Mouse (Mus musculus): ENCODE measurements at regions not wholly inside any gene's neighbourhood (a gene's known extent, or its start where the extent isn't known, plus 50 kb on each side); places are given as distances from the start of the nearest gene placed in this dataset.

DNA sequence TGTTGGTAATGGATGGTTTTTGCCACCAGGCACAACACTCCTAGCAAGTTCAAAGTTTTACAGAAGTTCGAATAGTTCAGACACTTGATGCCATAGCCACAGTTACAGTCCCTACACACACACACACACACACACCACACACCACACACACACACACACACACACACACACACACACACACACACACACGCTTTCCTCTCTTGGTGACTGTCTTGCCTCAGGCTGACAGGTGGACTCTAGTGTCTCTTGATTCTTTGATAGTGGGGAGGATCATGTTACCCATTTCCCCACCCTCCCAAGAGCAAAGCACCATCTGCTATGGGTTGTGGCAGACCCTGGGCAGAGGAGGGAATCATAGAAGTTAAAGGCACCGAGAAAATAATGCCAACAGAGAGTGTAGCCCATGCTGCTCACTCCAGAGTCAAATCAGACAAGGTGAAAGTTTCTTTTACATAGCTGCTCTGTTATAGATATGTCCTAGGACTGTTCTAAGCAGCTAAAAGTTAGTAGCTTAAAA is 75.9 kb downstream of the Klhl25 start:
- H3K27me3 ChIP-seq = no peaks in the 10 kb centered on the region
- H3K4me3 ChIP-seq = no peak overlapping the region
- no peaks in the 10 kb centered on the region for H3K4me1 ChIP-seq
- H3K9ac ChIP-seq = no peak overlapping the region
- no peak overlapping the region for H3K4me2 ChIP-seq (replicated peaks)
- no peak for ATAC-seq (ENCODE audit: low FRiP score, low read depth)
- no peak overlapping the region for H3K27ac ChIP-seq
- H3K9me3 ChIP-seq = no peaks in the 10 kb centered on the region
- H3K36me3 ChIP-seq = no peaks in the 10 kb centered on the region
- 60% methylated on average over 3 of the region's 3 CpGs for WGBS

DNA sequence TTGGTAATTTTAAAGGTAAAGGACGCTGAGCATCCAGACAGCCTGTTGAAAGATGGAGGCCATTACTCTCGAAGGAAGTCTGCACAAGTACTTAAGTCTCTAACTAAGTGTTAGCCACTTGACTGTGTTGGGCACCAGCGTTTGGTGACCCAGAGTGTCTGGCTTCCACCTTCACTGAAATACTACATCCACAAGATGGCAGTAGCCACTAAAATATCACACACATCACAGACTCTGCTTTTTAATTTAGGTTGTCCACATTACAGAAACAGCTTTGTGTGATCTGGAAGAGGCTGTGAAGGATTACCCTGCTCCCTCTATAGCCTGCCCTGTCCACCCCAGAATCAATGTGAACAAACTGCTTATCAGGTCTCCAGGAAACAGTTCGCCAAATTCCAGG is 79.4 kb downstream of the Klhl25 start:
- Histone ChIP-seq H3K4me2 (replicated peaks) (no peak overlapping the region), H3K4me1 (no peaks in the 10 kb centered on the region), H3K9ac (no peak overlapping the region), H3K27ac (no peak overlapping the region), H3K4me3 (no peak overlapping the region), H3K27me3 (no peaks in the 10 kb centered on the region), H3K9me3 (no peaks in the 10 kb centered on the region), H3K36me3 (no peaks in the 10 kb centered on the region)
- 30% methylated on average over 4 of the region's 4 CpGs for WGBS
- ATAC-seq (ENCODE audit: low FRiP score, low read depth) = no peak

DNA sequence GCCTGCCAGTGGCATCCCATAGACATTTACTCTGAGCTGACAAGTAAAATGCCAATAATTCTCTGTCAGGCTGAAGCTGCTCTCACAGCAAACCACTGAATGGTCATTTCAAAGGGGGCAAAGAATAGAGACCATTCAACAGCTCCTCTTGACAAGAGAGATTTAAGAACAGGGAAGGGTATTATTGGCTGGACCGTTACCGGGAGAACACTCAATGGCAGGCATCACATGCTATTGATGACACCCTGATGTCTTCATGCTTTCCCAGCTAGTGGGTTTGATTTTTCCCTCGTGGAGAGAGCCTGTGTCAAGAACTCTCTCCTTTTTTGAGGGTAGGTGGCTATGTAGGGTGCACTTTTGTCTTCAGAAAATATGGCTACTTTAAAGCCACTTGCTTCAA is 95.7 kb downstream of the Klhl25 start:
- no peak overlapping the region for H3K4me3 ChIP-seq
- H3K27me3 ChIP-seq = no peaks in the 10 kb centered on the region
- no peaks in the 10 kb centered on the region for H3K36me3 ChIP-seq
- H3K9me3 ChIP-seq = no peaks in the 10 kb centered on the region
- no peak overlapping the region for H3K27ac ChIP-seq
- H3K4me2 ChIP-seq (replicated peaks) = no peak overlapping the region
- H3K4me1 ChIP-seq = no peaks in the 10 kb centered on the region
- ATAC-seq (ENCODE audit: low FRiP score, low read depth) = no peak
- no peak overlapping the region for H3K9ac ChIP-seq
- 67% methylated on average over 3 of the region's 3 CpGs for WGBS

DNA sequence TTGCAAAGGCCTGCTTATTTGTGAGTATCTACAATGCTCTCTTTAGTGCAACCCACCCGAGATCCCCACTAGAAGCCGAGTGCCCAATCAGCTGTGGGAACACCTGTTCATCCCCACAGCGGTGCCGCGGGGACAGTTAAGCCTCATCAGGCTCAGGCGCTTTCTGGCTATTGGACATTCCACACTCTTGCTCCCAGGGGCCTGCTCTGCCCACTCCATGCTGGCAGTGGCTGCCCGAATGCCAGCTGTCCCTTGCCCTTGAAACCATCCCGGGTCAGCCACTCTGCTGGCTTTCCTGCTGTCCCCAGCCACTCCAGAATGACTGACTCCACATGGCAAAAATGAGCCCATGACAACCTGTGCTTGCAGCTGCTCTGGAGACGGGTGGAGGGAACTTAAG is 107.6 kb downstream of the Klhl25 start:
- Histone ChIP-seq H3K4me1 (no peaks in the 10 kb centered on the region), H3K9ac (no peak overlapping the region), H3K9me3 (no peaks in the 10 kb centered on the region), H3K4me3 (no peak overlapping the region), H3K4me2 (replicated peaks) (no peak overlapping the region), H3K27me3 (no peaks in the 10 kb centered on the region), H3K36me3 (no peaks in the 10 kb centered on the region), H3K27ac (no peak overlapping the region)
- WGBS = 73% methylated on average over 9 of the region's 9 CpGs
- peak; percentile 77 for ATAC-seq (ENCODE audit: low FRiP score, low read depth)

DNA sequence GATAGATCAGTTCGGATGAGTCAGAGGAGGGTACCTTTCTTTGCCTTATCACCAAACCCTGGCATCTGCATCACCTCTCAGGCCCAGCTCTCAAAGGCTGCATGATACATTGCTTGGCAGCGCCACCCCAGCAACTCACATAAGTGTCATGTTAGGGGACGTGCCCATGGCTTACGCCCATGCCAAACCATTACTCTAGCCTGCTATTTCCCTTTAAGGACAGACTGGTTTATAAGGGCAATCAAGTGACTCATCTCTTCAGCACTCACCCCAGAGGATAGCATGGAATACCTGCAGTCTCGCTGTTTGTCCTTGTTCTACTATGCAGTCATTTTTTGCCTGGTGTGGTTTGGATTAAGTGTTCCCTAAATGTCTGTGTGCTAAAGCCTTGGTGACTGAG is 109.3 kb downstream of the Klhl25 start:
- no peaks in the 10 kb centered on the region for H3K9me3 ChIP-seq
- H3K4me2 ChIP-seq (replicated peaks) = no peak overlapping the region
- ATAC-seq (ENCODE audit: low FRiP score, low read depth) = no peak
- 78% methylated on average over 5 of the region's 5 CpGs for WGBS
- no peak overlapping the region for H3K4me3 ChIP-seq
- H3K36me3 ChIP-seq = no peaks in the 10 kb centered on the region
- no peak overlapping the region for H3K27ac ChIP-seq
- H3K4me1 ChIP-seq = no peaks in the 10 kb centered on the region
- no peak overlapping the region for H3K9ac ChIP-seq
- no peaks in the 10 kb centered on the region for H3K27me3 ChIP-seq

DNA sequence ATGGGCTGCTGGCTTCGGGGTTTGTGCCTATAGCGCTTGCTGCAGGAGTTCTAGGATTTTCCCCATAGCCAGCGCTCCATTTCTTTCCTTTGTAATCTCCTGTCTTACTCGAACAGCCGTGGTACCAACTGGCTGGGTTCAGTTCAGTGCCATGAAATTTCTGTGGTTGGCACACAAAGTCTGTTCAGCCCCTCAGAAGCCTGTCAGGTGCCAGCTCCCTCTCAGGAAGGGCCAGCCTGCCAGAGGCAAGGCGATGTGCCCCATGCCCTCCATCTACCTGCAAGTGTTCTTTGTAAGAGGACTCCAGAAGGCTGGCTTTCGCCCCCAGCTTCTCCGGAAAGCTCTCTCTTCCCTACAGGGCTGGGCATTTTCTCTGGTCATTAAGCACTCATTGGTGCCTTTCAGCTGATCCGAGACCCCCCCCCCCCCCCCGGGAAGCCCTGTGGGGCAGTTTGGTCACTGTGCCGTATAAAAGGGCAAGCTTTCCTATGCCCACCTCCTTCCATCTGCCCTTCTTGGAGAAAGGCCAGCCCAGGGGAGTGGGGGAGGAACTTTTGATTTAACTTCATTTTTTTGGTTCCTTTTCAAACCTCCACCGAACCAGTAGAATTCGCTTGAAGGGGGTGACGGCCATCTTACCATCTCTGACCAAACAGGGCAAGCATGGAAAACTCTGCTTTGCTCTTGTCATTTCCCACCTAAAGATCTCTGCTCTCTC is 112.0 kb downstream of the Klhl25 start:
- no peaks in the 10 kb centered on the region for H3K27me3 ChIP-seq
- no peak overlapping the region for H3K4me3 ChIP-seq
- no peak for ATAC-seq (ENCODE audit: low FRiP score, low read depth)
- no peak overlapping the region for H3K4me2 ChIP-seq (replicated peaks)
- H3K4me1 ChIP-seq = no peaks in the 10 kb centered on the region
- H3K9me3 ChIP-seq = no peaks in the 10 kb centered on the region
- WGBS = 90% methylated on average over 14 of the region's 14 CpGs
- H3K9ac ChIP-seq = no peak overlapping the region
- no peak overlapping the region for H3K27ac ChIP-seq
- H3K36me3 ChIP-seq = no peaks in the 10 kb centered on the region

DNA sequence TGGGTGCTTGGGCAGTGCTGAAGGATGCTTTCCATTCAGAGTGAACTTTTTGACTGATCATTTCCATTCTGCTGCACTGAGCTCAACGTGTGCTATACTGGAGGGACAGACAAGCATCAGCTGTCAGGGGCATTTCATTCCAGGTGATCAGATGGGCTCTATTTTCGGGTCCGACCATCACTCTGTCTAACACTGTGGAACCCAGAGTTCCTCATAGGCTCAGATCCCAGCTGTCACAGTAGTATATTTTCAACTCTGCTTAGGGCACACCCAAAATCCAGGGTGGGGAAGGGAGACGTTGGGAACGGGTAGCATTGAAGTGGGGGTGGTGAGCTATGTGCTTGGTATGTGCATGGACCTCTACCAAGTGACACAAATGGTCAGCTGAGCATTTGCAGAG is 120.1 kb downstream of the Klhl25 start:
- Histone ChIP-seq H3K36me3 (no peaks in the 10 kb centered on the region), H3K27me3 (no peaks in the 10 kb centered on the region), H3K4me2 (replicated peaks) (no peak overlapping the region), H3K9ac (no peak overlapping the region), H3K4me1 (no peaks in the 10 kb centered on the region), H3K27ac (no peak overlapping the region), H3K9me3 (no peaks in the 10 kb centered on the region), H3K4me3 (no peak overlapping the region)
- WGBS = 84% methylated on average over 5 of the region's 5 CpGs
- ATAC-seq (ENCODE audit: low FRiP score, low read depth) = no peak

DNA sequence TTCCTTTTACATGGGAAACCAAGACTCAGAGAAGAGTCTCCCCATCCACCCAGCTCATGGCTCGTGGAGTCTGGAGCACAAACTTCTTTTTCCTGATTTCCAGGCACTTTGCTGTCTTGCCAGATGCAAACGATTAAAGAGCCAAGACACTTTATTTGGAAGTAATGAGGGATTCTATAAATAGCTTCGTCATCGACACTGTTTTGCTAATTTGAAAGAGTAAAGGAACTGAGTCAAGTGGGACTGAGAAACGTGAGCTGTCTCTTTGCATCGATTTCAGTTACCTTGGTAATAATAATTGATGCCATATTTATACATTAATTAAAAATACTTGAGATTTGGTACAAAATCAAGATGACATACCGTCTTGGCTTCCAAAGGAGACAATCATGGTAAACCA is 122.8 kb downstream of the Klhl25 start:
- H3K4me1 ChIP-seq = no peaks in the 10 kb centered on the region
- H3K27ac ChIP-seq = no peak overlapping the region
- no peak overlapping the region for H3K4me2 ChIP-seq (replicated peaks)
- no peak overlapping the region for H3K4me3 ChIP-seq
- H3K9ac ChIP-seq = no peak overlapping the region
- ATAC-seq (ENCODE audit: low FRiP score, low read depth) = no peak
- no peaks in the 10 kb centered on the region for H3K36me3 ChIP-seq
- H3K9me3 ChIP-seq = no peaks in the 10 kb centered on the region
- 49% methylated on average over 7 of the region's 7 CpGs for WGBS
- H3K27me3 ChIP-seq = no peaks in the 10 kb centered on the region

DNA sequence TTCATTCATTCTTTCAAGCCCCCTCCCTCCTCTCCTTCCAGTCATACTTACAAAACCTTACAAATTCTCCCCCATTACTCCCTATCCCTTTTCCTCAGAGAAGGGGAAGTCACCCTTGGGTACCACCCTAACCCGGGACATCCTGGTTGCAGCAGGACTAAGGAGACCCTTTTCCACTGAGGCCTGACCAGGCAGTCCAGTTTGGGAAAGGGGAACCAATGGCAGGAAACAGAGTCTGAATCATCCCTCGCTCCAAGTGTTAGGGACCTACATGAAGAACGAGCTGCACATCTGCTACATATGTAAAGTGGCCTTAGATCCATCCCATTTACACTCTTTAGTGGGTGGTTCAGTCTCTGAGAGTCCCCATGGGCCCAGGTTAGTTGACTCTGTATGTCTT is 123.6 kb downstream of the Klhl25 start:
- Histone ChIP-seq H3K27me3 (no peaks in the 10 kb centered on the region), H3K4me2 (replicated peaks) (no peak overlapping the region), H3K27ac (no peak overlapping the region), H3K4me3 (no peak overlapping the region), H3K9me3 (no peaks in the 10 kb centered on the region), H3K4me1 (no peaks in the 10 kb centered on the region), H3K9ac (no peak overlapping the region), H3K36me3 (no peaks in the 10 kb centered on the region)
- no peak for ATAC-seq (ENCODE audit: low FRiP score, low read depth)
- WGBS = 92% methylated on average over 3 of the region's 3 CpGs

DNA sequence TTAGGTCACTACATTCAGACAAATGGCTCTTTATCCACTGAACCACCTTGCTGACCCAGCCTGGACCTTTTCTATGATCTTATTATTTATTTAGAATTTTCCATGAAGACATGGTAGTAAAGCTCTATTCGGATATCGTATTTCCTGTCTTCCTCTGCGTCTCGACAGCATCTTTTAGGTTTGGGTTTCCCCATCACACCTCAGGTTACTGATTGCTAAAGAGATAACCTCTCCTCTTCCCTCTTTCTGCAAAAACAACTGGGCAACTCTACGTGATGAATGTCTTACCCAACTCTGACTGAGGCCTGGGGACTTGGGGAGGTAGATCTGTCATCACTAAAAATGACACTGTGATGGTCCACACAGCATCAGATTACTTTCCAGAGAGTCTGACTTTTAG is 133.4 kb downstream of the Klhl25 start:
- peaks cover 18% of the 10 kb centered on the region for H3K27me3 ChIP-seq
- no peak overlapping the region for H3K4me2 ChIP-seq (replicated peaks)
- no peaks in the 10 kb centered on the region for H3K36me3 ChIP-seq
- no peak overlapping the region for H3K9ac ChIP-seq
- H3K27ac ChIP-seq = no peak overlapping the region
- H3K4me3 ChIP-seq = no peak overlapping the region
- no peaks in the 10 kb centered on the region for H3K9me3 ChIP-seq
- peaks cover 4% of the 10 kb centered on the region; the same call in 1 of the 2 replicates for H3K4me1 ChIP-seq
- no peak for ATAC-seq (ENCODE audit: low FRiP score, low read depth)
- 55% methylated on average over 5 of the region's 5 CpGs for WGBS

DNA sequence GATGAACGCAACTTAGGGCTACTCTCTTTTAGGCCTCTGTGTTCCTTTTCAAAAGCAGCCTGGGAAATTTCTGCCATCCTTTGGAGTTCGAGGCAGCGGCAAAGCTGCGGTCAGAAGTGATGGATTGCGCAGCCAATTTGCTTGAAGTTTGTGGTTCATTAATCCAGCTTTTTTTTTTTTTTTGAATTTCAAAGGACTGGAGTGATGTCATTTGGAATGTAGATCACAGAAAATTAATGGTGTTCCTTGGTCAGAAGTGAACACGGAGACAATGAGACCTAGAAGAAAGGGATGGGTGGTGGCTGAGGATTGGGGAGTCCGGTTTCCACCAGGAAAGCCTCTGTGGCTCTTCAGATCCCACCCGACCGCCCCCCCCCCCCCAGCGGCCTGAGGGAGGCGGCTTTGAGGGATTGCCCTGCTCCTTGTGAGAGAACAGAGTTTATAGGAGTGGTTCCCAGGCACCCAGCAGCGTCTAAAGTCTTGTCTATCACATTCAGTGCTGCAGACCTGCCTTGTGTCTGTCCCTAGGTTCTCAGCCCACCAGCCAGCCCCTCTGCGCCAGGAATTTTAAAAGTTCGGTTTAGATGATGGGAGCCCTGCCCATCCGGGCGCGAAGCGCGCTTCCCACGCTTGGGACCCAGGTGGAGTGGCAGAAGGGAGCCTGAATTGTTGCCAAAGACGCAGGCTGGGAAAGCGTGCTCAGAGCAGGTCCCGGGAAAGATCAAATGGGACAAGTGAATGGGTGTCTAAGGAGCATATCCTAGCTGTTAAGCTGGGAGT is 135.1 kb downstream of the Klhl25 start:
- H3K4me3 ChIP-seq = no peak overlapping the region
- 10% methylated on average over 21 of the region's 23 CpGs for WGBS
- H3K4me1 ChIP-seq = peaks cover 4% of the 10 kb centered on the region; the same call in 1 of the 2 replicates
- no peak for ATAC-seq (ENCODE audit: low FRiP score, low read depth)
- peaks cover 18% of the 10 kb centered on the region for H3K27me3 ChIP-seq
- no peak overlapping the region for H3K27ac ChIP-seq
- peak overlapping the region; percentile 39 for H3K4me2 ChIP-seq (replicated peaks)
- no peaks in the 10 kb centered on the region for H3K36me3 ChIP-seq
- H3K9me3 ChIP-seq = no peaks in the 10 kb centered on the region
- H3K9ac ChIP-seq = no peak overlapping the region

DNA sequence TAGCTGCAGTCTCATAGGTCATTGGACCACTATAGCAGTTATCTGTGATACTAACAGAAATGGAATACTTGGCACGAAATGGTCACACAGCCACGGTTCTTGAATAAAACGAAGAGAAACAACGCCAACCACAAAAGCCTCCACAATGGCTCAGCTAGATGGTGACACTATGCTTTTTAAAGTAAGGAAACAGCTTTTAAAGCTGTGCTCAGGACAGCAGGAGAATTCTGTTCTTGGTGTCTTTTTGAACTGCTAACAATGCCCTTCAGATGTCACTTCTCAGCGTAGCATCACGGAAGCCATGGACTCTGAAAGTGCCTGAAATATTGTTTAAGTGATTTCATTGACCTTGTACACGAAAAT is 135.7 kb downstream of the Klhl25 start:
- Histone ChIP-seq H3K4me3 (no peak overlapping the region), H3K9ac (no peak overlapping the region), H3K27ac (no peak overlapping the region), H3K4me1 (peaks cover 4% of the 10 kb centered on the region; the same call in 1 of the 2 replicates), H3K36me3 (no peaks in the 10 kb centered on the region), H3K27me3 (peaks cover 18% of the 10 kb centered on the region), H3K4me2 (replicated peaks) (no peak overlapping the region), H3K9me3 (no peaks in the 10 kb centered on the region)
- ATAC-seq (ENCODE audit: low FRiP score, low read depth) = no peak
- 67% methylated on average over 7 of the region's 7 CpGs for WGBS
